Mouse (Mus musculus) heart, postnatal 4 days (tissue): ENCODE measurements at regions not wholly inside any gene's neighbourhood (a gene's known extent, or its start where the extent isn't known, plus 50 kb on each side); places are given as distances from the start of the nearest gene placed in this dataset.
A peak's percentile ranks its signal among the peaks of the same experiment; 100 is the strongest.

Experiments used
- DNase-seq: peaks from one replicate; pipeline ENCODE4 v3.0.0; 2021

DNA sequence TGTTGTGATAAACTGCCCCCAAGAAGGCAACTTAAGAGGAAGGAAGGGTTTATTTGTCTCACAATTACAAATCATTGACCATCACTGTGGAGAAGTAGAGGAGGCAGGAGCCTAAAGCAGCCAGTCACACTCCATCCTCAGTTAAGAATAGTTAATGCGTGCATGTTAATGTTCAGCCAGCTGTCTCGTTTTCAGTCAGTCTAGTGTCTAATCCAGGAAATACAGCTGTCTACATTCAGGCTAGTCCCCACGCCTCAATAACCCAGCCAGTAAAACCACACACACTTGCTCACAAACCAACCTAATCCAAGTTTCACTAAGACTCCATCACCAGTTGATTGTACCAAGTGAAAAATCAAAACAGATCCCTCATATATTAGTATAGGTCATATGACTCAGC is 272.8 kb upstream of the Irx2 start:
- no peak for DNase-seq

DNA sequence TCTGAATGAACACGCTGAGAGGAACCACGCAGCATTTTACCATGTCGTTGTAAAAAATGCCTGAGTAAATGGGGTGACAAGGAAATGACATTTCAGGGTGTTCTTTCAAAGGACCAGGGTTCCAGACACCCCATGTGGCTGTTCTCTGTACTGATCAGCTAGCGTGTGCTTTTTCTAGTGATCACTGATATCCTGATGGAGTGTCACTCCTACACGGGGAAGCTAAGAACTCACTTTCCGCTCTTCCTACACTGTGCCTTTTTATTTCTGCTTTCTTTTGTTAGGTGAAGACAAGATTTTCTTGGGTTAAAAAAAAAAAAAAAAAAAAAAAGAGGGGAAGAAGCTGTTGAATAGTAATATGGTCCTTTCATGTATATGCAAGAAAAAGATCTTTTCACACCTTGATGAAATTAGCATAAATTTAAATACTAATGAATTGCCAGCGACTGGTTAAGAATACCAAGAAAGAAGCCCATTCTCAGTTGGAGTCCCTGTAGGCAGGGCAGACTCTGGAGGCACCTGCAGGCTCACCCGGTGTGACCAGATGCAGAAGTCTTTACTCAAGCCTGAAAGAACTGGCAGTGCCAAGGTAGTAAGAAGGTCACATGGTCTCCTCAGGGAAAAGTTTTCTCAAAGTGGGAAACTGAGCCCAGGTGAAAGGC is 270.2 kb upstream of the Irx2 start:
- no peak for DNase-seq

DNA sequence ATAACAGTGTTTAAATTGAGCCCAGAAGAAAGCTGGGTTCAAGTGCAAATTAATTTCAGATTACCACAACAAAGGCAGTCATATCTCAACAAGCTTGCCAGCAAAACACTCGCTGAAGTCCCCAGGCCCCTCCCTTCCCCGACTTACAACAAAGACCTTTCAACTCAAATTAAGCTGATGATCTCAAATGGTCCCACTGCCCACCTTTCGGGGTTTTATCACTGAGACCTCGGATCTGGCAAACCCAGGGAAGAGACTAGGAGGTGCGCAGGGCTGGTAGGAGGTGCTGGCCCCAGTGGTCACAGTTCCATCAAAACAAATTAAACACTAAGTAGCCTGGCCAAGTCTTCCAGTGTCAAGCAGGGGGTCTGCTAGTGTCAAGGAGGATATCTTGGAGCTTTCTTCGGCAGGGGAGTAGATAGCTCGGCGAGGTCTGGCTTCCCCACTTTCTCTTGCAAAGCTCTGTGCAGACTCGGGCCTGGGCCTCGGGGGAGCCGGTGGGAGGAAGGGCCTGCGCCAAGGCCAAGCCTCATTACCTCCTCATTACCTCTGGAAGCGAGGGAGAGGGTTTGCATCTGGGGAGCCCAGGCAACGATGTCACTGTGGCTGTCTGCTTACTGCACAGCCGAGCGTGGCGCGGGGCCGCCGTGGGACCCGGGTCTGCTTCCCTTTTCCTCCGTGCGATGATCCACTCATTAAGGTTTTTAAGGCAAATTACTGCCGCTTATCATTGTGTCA is 262.9 kb upstream of the Irx2 start:
- DNase-seq = no peak

DNA sequence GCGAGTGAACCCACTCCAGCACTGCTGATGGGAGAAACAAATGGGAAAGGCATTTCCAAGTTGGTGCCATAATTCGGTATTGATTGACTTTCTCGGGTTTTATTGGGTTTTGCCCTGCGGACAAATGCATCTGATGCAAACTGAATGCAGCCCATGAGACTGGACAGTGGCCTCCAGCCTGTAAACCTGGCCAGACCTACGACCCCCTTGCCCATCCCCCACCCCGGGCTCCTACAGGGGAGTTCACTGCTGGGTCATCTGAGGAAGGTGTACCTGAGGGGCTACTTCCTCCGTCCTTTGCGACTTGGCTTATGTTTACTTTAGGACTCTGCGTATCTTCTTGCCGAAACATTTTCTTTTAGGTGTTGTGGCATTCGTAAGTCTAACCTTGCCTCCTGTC is 262.3 kb upstream of the Irx2 start:
- DNase-seq = no peak

DNA sequence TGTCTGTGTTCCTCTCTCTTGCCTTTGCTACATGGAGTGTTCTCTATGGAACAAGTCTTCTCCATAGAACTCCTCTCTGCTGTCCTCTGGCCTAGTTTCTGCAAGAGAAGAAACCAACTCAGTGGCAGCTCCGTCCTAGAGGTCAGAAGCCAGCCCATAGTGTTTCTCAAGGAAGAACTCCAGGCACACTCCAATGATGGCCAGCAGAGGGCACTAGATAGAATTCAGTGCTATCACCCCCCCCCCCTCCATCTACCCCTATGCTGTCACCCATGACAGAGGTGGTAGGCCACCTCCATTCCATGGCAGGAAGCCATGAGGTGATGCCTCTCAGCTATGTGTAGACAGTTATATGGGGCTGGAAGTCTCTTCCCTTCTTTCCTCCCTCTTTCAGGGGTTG is 258.5 kb upstream of the Irx2 start:
- peak; percentile 14 for DNase-seq

DNA sequence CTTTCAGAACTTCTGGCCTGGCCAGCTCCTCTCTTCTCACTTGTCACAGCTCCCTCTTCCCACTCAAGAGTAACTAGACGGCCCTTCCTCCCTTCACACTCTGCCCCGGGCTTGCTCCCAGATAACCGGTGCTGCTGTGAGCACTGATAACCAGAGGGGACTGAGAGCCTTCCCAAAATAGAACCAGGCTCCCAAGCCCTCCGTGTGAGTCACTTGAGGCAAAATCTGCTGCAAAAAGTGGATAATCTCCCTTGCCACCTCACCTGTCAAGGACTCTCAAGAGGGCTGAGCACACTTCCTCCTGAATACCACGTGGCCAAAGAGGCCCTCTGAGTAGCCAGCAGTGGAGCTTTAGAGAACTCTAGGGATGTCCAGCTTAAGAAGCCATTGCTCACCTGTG is 257.6 kb upstream of the Irx2 start:
- peak; percentile 43 for DNase-seq

DNA sequence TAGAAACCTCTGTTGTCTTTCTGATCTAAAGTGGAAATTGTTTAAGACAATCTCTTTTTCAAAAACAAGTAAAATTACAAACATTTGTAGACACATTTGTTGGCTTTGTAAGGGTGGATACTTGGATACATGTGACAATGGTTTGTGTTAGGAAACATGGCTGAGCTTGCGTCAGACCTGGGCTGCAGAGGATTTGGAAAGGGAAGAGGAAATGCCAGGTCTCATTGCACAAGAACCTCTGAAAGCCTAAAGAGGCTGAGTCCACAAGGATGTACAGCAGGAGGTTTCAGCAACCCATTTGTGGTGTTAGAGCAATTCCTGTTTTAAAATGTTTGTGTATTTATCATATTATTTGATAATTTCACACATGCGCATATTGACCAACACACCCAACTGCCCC is 235.3 kb upstream of the Irx2 start:
- no peak for DNase-seq

DNA sequence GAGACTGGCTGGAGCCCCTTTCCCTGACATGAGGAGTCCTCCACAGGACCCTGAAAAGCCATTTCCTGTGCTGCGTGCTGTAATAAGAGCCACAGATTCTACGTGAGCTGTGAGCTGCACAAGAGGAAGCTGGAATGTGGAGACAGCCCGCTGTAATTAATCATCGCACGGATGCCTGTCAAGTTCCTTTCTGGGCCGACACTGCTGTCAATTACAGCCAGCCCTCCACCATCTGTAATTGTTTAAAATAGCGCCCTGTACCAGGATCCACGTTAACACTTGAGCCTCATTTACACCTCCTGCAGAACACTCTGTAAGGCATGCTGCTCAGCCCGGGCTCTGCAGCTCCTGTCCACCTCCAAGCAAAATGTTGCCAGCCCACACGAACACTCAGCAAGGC is 227.9 kb upstream of the Irx2 start:
- DNase-seq = no peak

DNA sequence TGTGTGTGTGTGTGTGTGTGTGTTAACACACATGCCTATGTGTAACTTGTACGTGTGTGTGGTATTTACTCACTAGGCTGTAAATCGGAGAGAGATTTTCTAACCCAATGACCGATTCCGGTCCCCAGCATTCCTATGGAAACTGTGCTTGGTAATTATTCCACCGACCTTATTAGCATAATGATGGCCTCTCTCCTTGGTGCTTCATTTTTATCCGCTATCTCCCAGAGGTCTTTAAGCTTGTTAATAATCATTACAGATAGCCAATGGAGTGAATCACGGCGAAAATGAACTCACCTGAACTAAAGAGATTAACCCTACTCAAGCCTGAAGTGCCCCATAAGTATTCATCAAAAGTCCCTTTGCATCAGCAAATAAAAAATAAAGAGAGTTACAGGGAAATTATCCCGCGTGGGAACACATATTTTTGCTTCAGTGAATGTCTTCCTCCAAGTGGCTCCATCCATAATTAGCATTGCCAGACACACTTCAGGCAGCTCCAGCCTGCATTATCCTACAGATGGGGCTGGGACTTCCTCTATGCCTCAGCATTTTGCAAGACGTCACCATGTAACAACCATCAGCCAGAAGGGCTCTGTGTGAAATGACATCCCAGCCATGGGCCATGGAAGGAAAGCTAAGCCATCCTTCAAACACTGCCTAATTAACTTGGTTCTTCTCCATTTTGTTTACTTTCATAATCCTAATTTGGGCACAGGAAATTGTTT is 219.2 kb upstream of the Irx2 start:
- DNase-seq = no peak

DNA sequence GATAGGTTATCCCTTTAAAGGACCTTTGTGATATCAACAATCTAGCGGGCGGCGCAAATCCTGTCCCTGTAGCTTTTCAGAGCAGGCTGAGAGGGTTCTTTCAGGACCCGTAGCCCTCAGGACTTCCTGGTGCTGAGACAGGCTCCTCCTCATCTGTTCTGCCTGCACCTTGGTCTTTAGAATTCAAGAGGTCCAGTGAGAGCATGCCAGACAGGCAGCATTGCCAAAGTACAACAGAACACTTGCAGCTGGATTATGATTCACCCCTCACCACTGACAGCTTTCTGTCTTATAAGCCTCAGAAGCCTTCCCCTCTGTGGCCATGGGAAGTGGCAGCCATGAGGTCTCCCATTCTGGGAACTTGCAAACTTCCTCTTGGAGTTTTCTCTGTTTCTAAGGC is 216.0 kb upstream of the Irx2 start:
- no peak for DNase-seq

DNA sequence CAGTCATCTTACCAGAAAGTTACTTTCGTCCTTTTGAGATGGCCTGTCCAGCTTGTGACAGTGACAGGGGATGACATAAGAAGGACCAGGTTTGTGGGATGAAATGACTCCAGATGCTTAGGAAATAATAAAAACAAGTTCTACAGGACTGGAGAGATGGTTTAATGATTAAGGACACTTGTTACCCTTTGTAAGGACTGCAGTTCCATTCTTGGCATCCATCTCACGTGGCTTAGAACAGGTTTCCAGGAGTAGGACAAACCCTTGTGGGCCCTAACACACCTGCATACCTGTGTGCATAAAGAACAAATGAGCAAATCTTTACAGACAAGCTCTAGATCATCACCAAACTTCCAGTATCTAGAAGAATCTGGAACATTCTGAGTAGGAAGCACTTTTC is 211.6 kb upstream of the Irx2 start:
- no peak for DNase-seq

DNA sequence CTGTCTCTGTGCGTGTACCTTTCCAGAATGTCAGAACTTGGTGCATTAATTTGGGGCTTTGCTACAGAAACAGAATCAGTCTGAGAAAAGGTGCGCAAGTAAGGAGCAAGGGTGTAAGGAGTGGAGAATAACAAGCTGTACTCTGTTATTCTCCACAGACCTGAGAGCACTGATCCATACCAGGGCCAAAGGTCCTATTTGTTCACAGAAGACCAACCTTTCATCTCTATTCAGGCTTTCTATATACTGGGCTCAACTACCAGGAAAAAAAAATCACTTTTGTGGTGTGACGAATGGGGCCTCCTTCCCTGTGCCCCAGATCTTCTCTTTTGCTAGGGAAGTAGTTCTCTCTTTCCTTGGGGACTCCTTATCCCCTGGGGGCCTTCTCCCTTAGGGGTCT is 210.8 kb upstream of the Irx2 start:
- no peak for DNase-seq

DNA sequence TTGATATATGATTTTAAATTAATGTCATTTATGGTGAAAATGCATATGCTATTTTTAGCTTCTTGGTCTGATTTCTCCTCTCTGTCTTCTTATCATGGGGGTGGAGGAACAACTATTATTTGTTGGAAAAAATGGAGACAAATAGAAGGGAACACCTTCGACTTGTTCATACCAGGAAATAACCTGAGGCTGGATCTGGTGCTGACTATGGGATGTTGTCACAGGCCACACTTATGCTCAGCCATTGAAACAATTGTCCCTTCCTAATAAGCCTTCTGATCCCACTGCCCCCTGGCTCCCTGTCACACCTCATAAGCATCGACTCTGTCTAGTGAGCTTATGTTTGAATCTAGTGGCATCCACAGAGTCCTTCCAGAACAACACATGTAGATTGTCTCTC is 210.3 kb upstream of the Irx2 start:
- no peak for DNase-seq

DNA sequence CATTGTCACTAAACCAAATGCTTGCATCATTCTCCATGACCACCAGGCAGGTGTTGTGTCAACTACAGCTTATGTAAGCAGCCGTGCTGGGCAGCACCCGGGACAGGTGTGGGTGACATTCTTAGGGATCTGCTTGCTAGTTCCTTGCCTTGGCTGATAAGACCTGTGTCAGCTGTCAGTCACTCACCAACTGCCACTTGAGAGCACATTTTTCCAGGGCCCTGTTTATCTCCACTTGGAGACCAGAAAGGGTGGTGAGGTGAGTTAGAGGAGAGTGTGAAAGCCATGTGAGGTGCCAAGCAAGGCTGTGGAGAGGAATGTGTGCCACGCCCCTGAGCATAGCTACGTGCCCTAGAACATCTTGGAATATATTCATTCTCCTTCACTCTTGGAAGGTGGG is 209.1 kb upstream of the Irx2 start:
- DNase-seq = peak; percentile 33

DNA sequence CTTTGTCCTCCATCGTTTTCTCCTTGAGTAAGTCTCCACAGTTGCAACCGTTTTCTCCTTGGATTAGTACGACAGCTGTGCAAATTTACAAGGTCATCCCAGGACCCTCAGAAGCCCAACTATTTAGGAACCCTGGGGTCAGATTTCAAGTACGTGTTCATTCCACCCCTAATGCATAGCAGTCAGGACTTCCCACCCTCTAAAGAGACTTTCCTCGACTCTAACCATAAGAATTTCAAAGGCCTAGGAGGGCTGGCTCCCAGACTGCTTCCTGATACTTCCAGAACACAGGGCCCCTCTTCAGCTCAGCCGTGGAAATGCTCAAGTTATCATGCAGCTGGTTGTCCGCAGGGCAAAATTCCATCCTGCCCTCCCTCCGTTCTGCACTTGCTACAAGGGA is 202.7 kb upstream of the Irx2 start:
- no peak for DNase-seq

DNA sequence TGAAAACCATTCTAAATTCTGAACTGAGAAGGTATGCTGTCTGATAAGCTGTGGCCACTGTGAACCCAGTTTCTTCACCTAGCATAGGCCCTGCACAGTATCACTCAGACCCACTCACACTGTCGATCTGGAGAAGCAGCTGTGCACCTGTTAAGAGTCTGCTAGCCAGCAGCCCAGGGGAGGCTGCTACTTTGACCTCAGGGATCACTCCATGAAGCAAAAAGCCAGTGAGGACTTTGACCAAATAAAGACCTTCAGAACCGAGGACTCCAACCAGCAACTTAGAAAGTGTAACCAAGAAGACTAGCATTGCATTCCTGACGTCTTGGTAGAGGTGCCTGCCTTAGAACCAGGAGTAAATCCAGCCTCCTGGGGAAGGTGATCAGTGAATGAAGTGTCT is 183.3 kb upstream of the Irx2 start:
- DNase-seq = no peak

DNA sequence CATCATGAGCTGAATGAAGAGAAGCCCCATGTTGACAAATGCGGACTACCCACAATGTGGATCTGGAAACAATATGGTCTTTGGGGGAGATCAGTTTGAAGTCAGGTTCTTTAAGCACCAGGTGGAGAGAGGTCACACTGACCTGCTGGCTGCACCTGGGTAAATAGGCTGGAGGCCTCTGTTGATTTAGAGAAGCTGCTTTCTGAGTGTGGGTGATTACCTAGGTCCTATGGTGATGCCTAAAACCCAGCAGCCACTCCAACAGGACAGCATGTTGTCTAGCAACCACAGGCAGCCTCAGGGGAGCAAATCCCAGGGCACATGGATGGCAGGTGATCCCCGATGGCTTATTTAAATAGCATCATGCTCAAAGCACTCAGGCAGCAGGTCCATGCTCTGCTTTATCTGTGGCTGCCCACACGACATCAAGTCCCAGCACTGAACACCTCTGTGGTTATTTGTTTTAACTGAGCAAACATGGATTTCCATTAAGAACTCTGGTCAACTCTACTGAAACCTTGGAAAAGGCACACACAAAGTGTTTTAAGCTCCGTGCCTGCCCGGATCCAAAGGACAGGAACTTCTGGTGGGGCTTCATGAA is 180.1 kb upstream of the Irx2 start:
- no peak for DNase-seq

DNA sequence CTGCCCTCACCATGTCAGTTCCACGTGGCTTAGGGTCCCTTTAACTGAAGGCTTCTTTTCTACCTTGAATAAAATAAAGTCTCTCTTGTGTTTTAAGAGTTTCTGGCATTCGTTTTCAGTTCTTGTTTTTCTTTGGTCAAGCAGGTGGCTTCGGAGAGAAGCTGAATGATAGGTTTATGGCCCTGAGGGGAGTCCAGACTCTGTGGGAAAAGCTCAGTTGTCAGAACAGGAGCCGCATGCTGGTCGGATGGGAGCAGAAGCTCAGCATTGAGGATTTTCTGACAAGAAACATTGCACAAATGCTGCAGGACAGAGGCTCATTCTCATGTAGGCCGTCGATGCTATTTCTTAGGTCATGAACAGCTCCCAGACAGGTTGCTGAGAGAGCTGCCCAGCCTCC is 133.3 kb upstream of the Irx2 start:
- no peak for DNase-seq

DNA sequence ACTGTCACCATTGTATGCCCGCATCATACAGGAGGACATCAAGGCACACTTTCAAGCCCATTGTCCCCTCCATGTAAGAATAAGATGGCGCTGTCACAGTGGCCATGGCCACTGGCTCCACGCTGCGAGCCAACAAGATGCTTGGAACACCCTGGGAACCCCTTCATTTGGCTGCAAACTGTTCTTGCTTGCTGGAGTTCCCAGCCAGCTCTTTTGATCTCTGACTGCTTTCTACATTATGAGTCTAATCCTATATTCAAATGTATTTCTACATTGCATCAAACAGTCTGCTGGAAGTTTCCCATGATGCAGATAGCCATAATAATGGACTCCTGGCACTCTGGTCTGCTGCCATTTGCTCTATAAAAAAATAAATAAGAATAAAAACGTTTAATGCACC is 131.6 kb upstream of the Irx2 start:
- no peak for DNase-seq

DNA sequence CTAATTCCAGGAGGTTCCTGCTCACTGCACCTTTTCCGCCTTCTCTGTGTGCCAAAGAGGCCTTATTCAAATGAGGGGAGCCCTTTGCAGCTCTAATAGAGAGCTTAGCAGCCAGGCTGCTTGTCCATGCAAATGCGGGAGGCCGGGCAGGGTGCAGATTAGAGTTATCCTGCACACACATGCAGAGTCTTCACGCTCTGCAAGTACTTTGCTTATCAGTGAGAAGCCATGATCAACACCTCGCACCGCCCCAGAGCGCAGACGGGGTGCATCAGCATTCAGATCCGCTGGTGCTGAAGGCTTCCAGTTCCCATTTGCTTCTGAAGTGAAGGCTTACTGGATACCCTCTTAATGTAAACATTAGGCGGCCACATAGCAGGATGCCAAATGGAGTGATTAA is 131.1 kb upstream of the Irx2 start:
- DNase-seq = no peak

DNA sequence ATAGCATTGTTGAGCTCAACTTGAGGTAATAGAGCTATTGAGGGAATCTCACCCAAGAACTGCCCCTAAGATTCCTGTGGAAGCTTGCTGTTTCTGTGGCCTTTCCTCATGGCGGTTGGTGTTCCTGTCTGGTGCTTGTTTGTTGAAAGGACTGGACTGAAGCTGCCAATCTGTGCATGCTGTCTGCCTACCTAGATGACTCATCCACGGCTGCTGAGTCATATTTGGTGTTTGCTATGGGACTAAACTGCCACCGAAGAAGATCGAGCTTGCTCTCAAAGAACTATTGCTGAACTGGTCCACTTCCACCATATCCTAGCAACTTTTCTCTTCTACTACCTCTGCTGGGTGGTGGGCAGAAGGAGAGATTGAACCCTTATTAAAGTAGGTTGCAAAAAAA is 122.7 kb upstream of the Irx2 start:
- DNase-seq = no peak

DNA sequence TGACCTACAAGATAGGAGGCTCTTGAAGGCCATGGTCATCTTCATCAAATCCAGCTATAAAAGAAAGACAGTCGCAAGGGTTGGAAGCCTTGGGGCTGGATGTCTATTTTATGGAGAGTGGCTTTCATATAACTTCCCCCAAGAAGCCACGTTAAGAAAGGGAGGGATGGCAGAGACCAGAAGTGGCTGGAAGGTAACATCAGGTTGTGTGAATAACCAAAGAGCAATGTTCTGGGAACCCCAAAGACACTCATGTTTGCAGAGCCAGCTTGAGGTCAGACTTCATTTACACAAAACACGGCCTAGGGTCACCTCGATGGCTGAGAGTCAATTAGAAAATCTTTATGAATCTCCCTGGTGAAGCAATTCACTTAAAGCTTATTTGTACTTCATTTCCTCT is 90.0 kb upstream of the Irx2 start:
- DNase-seq = no peak

DNA sequence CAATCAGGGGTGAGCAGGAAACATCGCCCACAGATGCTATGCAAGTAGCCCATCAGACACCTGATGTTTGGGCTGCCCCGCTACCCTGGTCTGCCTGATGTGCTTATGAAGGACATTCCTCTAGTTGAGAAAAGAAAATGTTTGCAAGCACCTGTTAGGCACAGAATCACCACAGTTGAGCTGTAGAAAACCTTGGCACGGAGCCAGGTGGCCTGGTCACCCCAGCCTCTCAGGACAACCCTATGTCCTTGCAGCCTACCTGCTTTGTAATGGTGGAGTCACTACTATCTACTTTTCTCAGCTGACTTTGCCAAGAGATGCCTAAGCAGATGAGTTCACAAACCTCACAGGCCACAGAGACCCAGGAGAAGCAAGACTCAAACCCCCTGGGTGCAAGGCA is 86.9 kb upstream of the Irx2 start:
- no peak for DNase-seq

DNA sequence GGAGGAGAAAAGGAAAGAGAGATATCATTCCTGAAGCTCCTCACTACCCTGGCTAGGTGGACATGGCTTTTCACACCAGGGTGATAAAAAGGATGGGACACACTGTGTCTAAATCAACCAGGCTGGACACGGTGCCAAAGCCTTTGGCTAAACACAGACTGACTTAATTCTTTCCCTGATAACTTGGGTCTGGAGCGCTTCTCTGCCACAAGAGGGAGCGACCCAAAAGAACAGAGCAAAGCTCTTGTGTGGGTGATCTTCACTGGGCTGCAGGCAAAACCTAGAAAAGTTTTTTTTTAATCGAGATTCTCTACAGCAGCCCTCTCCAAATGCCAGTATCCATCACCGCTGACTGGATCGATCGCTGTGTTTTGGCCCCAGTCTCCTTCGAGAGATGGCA is 70.7 kb upstream of the Irx2 start:
- no peak for DNase-seq
